Mouse (Mus musculus) v-Abl transformed pro-B cells (cell line): ENCODE results near the gene Slit2.
"Not testable (repeated sequence)": the region's sequence is repeated elsewhere in the genome, so short reads cannot be mapped to it uniquely, and the experiment has no call there.

Experiments
- in situ Hi-C, 2 experiments: fragments of 400-800 bp; cut with MboI; formaldehyde crosslinking; loops; one replicate each; pipeline ENCODE4 v1.15.1; 2025; ENCODE audit not compliant: unreplicated experiment in 2 of 2

Slit2 gene

DNA sequence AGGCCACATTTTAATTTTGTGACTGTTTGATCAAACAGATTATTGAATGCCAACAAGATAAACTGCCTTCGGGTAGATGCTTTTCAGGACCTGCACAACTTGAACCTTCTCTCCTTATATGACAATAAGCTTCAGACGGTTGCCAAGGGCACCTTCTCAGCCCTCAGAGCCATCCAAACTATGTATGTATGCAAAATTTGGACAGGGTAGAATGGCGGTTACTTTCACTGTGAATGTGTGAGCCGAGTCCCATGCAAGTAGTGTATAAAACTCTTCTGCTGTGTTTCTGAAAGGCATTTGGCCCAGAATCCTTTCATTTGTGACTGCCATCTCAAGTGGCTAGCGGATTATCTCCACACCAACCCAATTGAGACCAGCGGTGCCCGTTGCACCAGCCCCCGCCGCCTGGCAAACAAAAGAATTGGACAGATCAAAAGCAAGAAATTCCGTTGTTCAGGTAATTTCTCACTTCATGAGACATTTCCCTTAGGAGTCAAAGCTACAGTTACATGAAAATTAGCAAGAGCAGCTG lies 236.8 kb downstream of the Slit2 start:
- in situ Hi-C loops = no loop called here

DNA sequence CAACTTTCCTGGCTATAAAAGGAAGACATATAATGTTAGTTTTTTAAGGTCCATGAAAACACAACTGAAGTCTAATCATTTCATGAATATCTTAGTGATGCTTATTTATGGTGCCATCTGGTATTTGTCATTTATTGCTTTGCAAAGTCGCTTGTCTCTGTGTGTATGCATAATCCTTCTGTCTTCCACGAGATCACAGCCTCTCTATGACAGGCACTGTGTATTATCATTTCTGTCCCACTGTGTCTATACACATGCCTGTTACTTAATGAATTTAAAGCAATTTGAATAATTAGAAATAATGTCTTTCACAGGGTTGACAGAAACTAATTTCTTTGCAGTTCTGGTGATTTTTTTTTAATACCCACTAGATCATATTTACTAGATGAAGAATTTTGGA lies 242.6 kb downstream of the Slit2 start:
- in situ Hi-C loops = no loop called here

DNA sequence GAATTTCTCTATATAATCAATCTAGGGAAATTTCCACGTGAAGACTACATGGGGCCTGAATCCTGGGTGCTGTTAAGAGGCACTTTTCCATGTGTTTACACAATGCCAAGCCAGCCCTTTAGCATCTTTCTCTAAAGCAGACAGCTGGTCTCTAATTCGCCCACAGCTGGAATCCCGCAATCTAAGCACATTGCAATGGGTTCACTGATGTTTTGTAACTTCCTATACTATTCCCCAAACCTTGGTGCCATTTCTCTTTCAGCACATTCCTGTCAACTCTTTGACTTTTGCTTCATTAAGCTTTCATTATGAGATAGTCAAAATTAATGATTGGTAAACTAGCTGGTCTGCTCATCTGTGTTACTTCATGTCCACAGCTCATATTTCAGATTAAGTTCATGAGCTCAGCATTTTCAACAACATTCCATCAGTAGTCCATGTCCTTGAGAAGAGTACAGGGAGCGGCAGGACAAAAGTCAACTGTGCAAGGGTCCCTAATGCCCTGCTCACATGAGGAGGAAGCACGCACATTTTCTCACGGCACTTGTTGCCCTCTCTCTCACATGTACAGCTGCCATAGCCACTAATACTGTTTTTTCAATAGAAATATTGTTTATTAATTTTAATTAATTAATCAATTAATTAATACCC lies 247.6 kb downstream of the Slit2 start:
- in situ Hi-C loops = no loop called here

DNA sequence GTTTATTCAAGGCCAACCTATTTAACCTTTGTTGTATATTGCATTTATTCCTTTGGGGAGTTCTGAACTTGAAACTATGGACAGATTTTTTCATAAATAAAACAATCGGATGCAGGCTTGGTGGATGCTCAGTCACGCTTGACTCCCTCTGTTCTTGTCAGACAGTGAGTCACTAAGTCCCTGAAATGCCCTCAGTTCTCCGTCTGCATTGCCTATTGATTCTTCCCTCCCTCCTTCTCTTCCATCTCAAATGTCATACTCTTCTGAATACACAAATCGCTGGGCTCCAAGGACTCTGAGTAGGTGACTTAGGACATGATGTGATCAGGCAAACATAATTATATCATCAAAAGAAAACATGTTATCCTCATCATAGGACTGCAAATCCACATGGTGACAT lies 251.8 kb downstream of the Slit2 start:
- in situ Hi-C loops = no loop called here

DNA sequence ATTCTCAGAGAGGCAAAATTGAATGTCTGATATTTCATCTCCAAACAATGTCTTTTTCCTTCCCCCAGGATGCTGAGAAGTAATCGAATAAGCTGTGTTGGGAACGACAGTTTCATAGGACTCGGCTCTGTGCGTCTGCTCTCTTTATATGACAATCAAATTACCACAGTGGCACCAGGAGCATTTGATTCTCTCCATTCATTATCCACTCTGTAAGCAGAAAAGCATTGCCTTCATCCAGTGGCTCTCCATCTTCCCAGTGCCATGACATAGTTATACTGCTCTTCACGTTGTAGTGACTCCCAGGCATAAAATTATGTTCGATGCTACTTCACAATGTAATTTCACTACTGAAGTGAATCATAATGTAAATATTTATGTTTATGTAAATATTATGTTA lies 252.3 kb downstream of the Slit2 start:
- in situ Hi-C loops = no loop called here

DNA sequence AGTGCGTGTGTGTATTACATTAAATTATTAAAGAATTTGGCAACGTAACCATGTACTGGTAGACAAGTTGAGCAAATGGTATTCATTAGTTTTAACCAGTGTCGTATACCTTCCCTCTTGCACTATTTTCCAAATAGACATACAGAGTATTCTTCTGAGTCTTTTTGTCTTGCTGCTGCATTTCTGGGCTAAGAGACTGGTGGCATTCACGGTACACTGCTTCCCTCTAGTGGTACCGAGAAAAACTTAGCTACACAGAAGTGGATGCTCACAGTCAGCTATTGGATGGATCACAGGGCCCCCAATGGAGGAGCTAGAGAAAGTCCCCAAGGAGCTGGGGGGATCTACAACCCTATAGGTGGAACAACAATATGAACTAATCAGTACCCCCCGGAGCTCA lies 257.8 kb downstream of the Slit2 start:
- in situ Hi-C loops = not testable (repeated sequence)

DNA sequence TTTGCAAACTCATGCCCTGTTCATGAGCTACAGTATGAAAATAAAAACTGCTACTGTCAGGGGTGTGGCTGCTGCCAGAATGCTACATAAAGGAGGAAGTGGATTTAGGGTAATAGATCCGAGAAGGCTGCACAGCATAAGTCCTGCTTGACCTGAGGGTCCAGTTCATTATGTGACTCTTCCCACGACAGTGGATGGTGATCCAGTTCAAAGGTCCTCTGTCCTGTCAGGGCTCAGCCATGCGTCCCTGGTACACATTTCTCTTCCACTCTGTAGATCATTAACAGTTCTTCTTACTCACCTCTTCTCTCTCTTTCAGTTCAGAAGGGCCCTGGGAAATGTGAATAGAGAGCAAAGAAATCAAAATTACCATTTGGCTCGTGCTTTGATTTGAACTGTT lies 265.4 kb downstream of the Slit2 start:
- in situ Hi-C loops = no loop called here

DNA sequence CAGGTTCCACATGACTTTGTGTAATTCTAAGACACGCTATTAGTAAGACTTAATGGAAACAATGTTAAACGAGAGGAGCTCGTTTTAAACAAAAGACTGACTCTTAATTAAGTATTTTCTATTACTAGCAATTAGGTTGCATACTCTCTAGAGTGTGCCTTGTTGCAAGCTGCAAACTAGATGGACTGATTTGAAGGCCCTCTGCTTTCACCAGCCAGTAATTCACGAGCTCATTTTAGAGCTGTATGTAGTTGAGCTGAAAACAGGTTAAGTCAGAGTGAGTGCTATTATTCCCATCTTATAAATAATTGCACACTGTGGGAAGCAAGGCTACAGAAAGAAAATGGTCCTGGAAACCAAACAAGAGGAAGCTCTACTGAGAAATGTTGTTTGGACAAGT lies 294.6 kb downstream of the Slit2 start:
- in situ Hi-C loops = no loop called here

DNA sequence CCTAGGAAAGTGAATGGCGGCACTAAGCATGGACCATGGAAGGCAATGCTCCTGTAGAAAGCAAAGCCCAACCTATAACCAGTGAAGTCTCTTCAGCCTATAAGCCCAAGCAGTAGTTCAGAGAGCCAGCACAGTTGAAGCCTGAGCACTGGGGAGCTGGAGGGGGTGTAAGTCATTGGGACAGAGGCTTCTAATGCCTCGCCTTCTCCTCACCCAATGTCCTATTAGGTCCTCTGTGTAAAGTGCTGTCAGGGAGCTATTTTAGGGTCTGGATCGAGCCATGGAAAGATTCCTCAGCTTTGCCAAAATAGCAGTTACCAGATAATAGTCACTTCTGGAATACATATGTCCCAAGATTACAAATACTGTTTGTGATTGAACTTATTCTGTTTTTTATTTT lies 318.2 kb downstream of the Slit2 start:
- in situ Hi-C loops = no loop called here

DNA sequence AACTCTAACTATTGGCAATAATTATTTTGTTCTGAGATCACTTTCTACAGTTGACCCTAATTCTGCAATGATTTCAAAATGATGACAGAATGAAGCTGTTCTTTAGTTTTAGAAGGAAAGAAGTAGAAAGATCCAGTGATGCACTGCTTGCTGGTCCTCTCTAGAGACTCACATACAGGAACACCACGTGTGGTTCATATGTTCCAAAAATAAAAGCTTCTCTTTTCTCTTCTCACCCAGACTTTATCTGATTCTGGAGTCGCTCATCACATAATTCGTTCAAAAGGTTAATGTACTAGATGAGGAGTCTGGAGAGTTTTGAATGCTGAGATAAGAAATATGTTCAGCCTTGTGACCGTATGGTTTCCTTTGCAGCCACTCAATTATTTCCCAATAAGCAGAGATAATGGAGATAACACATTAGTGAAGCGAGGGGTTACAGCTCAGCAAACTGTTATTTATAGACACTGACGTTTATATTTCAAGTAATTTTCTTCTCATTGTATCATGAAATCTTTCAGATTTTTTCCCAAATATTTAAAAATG lies 332.2 kb downstream of the Slit2 start:
- in situ Hi-C loops = no loop called here

DNA sequence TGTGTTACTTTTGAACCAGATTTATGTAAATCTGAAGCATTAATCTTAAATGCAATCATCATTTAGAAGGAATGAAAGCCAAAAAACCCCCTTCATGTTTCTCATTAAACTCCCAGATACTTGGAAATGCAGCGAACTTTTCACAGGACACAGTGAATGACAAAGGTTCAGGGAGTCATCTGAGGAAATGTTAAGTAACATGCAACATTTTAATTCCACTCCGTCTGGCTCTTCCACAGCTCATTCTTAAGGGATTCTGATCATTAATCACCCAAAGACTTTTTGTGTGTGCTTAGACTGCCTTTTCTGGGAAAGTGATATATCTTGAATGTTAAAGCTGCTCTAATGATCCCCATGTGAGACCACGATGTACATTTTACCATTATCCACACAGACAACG lies 337.7 kb downstream of the Slit2 start:
- in situ Hi-C loops = no loop called here

DNA sequence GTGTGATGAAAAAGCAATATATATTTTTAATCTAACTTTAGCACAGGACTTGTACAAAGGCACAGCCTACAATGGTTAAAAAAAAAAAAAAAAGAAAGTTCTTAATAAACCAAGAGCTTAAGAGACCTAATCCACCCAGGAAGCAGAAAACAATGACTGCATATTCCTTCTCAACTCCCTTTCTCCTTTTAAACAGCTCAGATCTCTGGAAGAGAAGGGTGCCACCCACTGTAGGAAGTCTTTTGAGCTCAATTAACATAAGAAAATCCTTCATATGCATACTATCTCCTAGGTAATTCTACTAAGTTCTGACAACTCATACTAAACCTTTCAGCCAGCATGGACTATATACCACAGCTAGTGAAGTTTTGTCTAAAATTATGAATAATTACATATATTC lies 343.3 kb downstream of the Slit2 start:
- in situ Hi-C loops = loop anchor here in 1 of 2 experiments (25.0 kb wide), 1 partner anchor 1314 kb away; no protein-coding TSS in a partner anchor

DNA sequence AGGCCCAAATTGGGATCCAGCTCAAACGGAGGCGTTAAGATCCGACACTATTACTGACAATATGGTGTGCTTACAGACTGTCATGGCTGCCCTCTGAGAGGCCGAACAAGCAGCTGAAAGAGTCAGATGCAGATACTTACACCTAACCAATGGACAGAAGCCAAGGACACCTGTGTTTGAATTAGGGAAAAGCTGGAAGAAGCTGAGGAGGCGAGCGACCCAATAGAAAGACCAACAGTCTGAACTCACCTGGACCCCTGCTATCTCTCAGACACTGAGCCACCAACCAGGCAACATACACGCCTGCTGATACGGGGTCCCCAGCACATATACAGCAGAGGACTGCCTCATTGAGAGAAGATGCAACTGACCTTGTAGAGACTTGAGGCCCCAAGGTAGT lies 344.7 kb downstream of the Slit2 start, which contains the start of gene 5730480H06Rik:
Gene 5730480H06Rik, plus strand, starts transcription at position 301 of the 400 bp plus-strand sequence.
- in situ Hi-C loops = loop anchor here in 1 of 2 experiments (25.0 kb wide), 1 partner anchor 1315 kb away; no protein-coding TSS in a partner anchor

DNA sequence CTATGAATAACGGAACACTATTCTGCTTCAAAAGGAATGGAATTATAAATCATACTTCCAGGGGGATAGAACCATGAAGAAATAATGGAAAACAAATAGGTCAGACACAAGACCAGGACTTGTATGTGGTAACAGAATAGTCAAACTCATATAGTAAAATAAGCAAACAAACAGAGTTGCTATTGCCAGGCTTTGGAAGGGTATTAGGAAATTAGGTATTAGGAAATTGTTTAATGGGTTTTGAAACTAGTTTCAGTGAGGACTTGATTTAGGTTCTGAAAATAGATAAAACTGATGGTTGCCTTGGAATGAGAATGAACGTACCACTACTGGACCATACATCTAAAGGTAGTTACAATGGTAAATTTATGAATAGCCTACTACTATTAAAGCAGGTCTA lies 346.8 kb downstream of the Slit2 start:
- in situ Hi-C loops = loop anchor here in 1 of 2 experiments (25.0 kb wide), 1 partner anchor 1317 kb away; no protein-coding TSS in a partner anchor

DNA sequence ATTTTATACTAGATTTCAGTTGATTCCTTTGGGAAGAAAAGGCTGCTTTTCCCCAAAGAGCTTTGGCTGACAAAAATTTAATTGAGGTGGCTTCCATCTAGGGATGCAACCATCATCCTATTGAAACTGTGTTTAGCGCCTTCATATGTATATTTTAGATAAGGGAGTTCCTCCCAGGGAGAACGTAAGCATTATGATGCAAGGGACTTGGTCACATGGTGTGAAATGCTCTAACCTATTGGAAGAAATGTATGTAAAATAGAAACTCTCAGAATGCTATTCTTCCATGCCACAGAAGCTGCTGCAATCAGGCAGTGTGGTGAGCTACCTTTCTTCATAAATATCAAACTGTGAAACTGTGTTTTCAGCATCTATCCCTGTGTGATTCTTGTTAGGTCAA lies 347.9 kb downstream of the Slit2 start:
- in situ Hi-C loops = loop anchor here in 1 of 2 experiments (25.0 kb wide), 1 partner anchor 1319 kb away; no protein-coding TSS in a partner anchor

DNA sequence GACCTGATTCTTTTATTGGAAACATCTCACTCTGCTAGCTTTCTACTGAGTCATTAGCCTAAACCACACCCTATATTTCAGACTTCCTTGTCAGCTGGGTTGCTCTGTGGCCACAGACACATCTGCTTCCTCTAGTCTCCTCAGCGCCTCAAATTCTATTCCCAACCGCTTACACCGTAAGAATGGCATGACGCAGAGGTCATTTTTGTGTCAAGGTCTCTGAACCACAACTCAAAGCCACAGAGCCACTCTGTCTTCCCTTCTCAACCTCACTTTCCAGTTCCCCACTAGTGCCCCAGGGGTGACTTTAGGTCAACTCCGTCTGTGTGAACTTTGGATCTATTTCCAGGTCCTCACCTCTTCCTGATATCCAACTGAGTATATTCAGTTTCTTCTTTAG lies 348.5 kb downstream of the Slit2 start:
- in situ Hi-C loops = loop anchor here in 1 of 2 experiments (25.0 kb wide), 1 partner anchor 1319 kb away; no protein-coding TSS in a partner anchor

DNA sequence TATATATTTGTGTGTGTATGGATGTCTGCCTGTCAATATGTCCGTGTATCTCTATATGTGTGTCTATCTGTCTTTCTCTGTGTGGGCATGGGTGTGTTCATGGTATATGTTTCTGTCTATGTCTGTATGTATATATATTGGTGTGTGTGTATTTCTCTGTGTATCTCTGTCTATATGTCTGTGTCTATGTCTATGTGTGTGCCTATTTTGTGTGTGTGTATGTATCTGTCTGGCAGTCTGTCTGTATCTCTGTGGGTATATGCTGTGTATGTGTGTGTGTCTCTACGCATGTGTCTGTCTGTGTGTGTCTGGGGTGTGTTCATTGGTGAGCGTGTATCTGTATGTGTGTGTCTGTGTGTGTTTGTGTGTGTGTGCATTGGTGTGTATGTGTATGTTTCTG lies 350.5 kb downstream of the Slit2 start:
- in situ Hi-C loops = loop anchor here in 1 of 2 experiments (25.0 kb wide), 1 partner anchor 1321 kb away; no protein-coding TSS in a partner anchor

DNA sequence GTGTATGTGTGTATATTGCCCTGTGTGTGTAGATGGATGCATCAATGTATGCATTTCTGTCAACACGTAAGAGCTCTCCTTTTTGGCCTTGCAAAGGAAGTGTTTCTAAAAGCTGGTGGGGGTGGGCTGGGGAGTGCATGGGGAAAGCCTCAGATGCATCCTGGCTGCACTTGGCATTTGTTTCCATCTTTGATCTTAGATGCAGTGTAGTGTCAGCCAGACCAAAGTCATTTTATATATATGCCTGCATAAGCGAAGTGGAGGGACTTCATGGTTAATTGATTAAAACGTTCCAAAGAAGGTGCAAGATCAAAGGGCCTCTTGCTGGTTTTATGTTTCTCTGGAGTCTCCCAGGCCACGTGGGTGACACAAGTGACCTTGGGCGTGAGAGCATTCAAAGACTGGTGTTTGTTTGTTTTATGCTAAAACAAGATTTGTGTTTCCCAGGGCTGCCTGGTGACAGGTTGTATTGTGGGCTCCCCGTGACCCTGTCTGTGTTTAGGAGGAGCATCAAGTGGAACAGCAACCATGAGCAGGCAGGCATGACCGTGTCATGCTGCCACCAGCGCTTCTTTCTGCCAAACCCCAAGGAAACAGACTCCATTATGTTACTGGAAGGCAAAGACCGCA lies 351.1 kb downstream of the Slit2 start:
- in situ Hi-C loops = loop anchor here in 1 of 2 experiments (25.0 kb wide), 1 partner anchor 1322 kb away; no protein-coding TSS in a partner anchor

DNA sequence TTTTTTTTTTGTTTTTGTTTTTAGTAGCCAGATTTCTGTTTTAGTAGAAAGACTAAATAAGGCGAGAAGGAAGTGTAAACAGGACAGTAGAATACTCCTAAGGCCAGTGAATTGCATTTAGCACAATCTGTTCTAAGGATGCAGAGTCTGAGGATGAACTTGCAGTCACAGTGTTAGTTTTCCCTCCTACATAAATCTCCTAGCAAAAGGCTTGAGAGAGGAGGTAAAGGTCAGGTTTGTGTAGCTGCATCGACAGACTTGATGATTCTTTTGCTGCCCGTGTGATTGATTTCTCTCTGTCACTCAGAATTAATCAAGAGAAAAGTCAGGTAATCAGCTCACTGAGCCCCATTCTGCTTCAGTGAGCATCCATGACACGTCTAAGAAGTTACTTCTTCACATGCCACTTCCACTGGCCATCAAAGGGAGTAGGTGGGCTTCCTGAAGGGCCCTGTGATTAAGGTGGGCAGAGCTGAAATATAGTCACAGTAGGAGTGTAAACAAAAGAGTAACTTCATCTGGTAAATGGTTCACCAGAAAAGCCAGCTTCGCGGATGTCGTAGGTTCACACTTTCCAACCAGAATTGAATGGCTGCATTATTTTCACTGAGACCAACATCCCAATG lies 358.0 kb downstream of the Slit2 start:
- in situ Hi-C loops = loop anchor here (10.0 to 25.0 kb wide), 2 partner anchors 1329 to 1896 kb away; no protein-coding TSS in a partner anchor

DNA sequence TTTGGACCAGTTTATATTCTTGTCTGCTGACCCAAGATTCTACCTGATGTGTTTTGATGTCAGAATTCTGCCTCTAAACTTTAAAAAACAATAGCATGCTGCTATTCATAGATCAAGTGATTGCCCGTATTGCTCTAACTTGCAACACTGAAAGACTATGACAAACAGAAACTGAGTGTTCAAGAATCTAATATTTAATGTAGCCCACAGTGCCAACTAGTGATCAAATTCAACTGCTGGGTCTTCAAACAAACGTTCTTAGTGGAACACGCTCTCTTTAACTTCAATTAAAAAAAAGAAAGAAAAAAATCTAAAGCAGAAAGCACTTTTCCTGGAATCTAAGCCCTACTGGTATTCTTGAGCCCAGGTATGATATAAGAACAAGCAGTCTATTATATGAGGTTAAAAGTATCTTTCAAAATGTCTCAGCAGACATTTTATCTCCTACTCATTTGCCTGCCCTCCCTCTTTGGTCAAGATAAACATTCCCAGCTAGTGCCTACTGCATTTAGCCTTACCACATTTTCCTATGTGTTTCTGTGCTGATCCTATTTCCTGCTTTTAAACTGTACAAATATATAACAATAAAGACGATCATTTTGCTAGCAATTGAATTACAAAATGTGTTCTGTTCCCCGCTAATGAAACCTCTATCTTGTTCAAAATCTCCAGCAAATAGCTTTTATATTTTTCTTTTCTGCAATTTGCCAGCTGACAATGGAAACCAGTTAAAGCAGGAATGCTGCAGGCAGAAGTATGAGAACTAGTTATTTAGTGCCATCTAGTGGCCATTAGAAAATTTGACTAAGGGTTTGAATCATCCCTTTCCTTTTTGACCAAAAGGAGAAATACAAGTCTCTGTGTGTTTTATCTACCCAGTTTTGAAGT lies 362.4 kb downstream of the Slit2 start:
- in situ Hi-C loops = loop anchor here (10.0 to 25.0 kb wide), 2 partner anchors 1333 to 1901 kb away; no protein-coding TSS in a partner anchor
